Mouse (Mus musculus) forebrain, embryonic 14.5 days (tissue): Measurements from ENCODE around the gene Tbc1d14. TPM values are rescaled to one million over a fixed set of nuclear protein-coding genes. Genes with fewer than 3 reads are reported as not detected.

Experiments
- ATAC-seq: fragments of 200-750 bp; cut with Nextera tagmentation; 2 replicates; pipeline ENCODE4 v1.8.0; 2017; ENCODE audit warnings: mild to moderate bottlenecking, moderate library complexity
- DNase-seq: peaks from one replicate; pipeline ENCODE4 v3.0.0-alpha.2; 2015; ENCODE audit warnings: low spot score
- H3K27ac ChIP-seq: fragments of 300-500 bp; sonication (generic); 2 replicates; pipeline ENCODE4 v1.5.1; 2014; ENCODE audit warnings: low read depth, mild to moderate bottlenecking, control low read depth, low read length, moderate library complexity
- H3K27me3 ChIP-seq: fragments of 300-500 bp; sonication (generic); replicated peaks from 2 replicates; pipeline ENCODE4 v1.6.1; 2014; ENCODE audit warnings: low read length, control low read depth, mixed read lengths; ENCODE audit not compliant: control insufficient read depth, insufficient read depth
- H3K36me3 ChIP-seq: fragments of 300-500 bp; sonication (generic); 2 replicates; pipeline ENCODE4 v1.6.1; 2014; ENCODE audit warnings: low read length, control low read depth; ENCODE audit not compliant: control insufficient read depth, insufficient read depth
- H3K4me1 ChIP-seq: fragments of 300-500 bp; sonication (generic); 2 replicates; pipeline ENCODE4 v1.6.1; 2014; ENCODE audit warnings: antibody characterized with exemption, low read length, control low read depth; ENCODE audit not compliant: control insufficient read depth, insufficient read depth
- H3K4me2 ChIP-seq: fragments of 300-500 bp; sonication (generic); 2 replicates; pipeline ENCODE4 v1.6.1; 2014; ENCODE audit warnings: mild to moderate bottlenecking, control low read depth, low read length
- H3K4me3 ChIP-seq: fragments of 300-500 bp; sonication (generic); 2 replicates; pipeline ENCODE4 v1.5.1; 2014; ENCODE audit warnings: low read depth, low read length, control low read depth
- H3K9ac ChIP-seq: fragments of 300-500 bp; sonication (generic); 2 replicates; pipeline ENCODE4 v1.6.1; 2014; ENCODE audit warnings: mild to moderate bottlenecking, low read length, control low read depth, moderate library complexity
- H3K9me3 ChIP-seq: fragments of 300-500 bp; sonication (generic); replicated peaks from 2 replicates; pipeline ENCODE4 v1.6.1; 2016; ENCODE audit warnings: low read length, control low read depth, mixed read lengths; ENCODE audit not compliant: control insufficient read depth
- whole genome bisulfite sequencing: fragments of 180-500 bp; shearing (Covaris S2); extraction: QIAGEN DNeasy Blood & Tissue Kit; methylation state at CpG from one replicate; pipeline ENCODE4 v1.1.7; 2014; 5-methylcytosine and 5-hydroxymethylcytosine counted together
- polyA plus RNA-seq: library from polyadenylated mRNA; unstranded; fragments of >200 nt; fragmentation: Nextera tagmentation; extraction: Ambion mirVana; gene quantifications from 2 replicates; pipeline ENCODE4 v1.2.1, GENCODE M21; 2014

Tbc1d14 gene
- polyA plus RNA-seq, 1 experiment from 2014 or later: 92.7 TPM

DNA sequence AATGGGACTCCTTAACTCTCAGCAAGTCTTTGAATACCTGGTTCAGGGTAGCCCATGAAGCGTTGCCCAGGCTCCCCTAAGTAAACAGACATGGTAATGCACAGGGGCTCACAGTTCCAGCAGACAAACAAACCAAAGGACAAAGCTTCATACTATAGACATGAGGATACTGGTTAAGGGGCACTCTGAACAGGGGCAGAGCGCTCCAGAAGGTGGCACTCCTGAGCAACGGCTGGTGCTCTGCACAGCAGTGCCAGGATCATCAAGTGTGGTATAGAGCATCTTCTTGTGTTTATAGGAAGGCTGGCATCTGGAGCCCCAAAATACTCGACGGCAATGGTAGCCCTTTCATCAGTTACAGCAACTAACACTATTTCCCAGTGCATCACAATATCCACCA, 10.0 kb upstream of the Tbc1d14 start:
- Histone ChIP-seq H3K9me3 (no peaks in the 10 kb centered on the region), H3K4me3 (no peak overlapping the region), H3K4me2 (no peak overlapping the region), H3K27me3 (no peaks in the 10 kb centered on the region), H3K27ac (no peak overlapping the region), H3K36me3 (peaks cover 86% of the 10 kb centered on the region), H3K9ac (no peak overlapping the region), H3K4me1 (no peaks in the 10 kb centered on the region)
- WGBS: 82% methylated on average over 5 of the region's 5 CpGs
- DNase-seq: peak; percentile 34
- ATAC-seq: no peak

DNA sequence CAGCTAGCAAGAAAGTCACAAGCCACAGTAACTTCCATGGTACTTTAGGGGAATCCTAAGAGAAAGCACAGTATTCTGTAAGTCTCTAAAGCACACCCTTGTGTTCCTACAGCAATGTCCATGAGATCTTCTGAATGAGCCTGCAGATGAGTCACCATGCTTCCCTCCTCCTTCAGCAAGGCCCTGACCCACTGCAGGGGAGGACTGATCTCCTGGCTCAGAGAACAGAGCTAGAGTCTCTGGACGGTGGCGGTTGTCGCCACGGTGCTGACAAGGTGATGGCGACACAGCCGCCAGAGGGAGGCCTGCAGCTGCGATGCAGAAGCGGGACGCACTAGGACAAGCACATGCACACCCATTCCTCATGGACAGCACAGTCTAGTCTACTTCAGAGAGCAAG, 9.0 kb upstream of the Tbc1d14 start:
- 90% methylated on average over 9 of the region's 9 CpGs for whole genome bisulfite sequencing
- no peak for ATAC-seq
- Histone ChIP-seq H3K36me3 (peaks cover 77% of the 10 kb centered on the region), H3K27me3 (no peaks in the 10 kb centered on the region), H3K4me2 (no peak overlapping the region), H3K4me1 (no peaks in the 10 kb centered on the region), H3K9me3 (no peaks in the 10 kb centered on the region), H3K27ac (no peak overlapping the region), H3K4me3 (no peak overlapping the region), H3K9ac (no peak overlapping the region)
- no peak for DNase-seq

DNA sequence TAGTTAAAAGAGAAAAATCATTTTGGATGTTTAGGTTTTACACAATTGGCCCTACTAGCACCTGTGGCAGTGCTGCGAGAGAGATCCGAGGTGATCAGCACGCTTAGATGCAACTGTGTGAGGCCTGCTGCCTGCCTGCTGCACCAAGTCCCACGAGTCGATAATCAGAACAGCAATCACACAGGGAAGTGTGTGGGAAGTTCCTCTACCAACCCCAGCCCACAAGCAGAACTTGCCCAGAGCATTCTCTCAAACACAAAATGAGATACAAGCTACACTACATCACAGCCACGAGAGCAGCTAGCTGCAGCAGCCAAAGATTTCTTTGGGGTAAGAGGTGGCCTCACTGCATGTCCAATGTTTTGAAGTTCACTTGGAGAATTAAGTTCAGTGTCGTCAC, 8.4 kb upstream of the Tbc1d14 start:
- 96% methylated on average over 7 of the region's 7 CpGs for WGBS
- Histone ChIP-seq H3K27me3 (no peaks in the 10 kb centered on the region), H3K4me1 (no peaks in the 10 kb centered on the region), H3K36me3 (peaks cover 72% of the 10 kb centered on the region), H3K4me2 (no peak overlapping the region), H3K4me3 (no peak overlapping the region), H3K9me3 (no peaks in the 10 kb centered on the region), H3K9ac (no peak overlapping the region), H3K27ac (no peak overlapping the region)
- DNase-seq (no peak), ATAC-seq (no peak)

DNA sequence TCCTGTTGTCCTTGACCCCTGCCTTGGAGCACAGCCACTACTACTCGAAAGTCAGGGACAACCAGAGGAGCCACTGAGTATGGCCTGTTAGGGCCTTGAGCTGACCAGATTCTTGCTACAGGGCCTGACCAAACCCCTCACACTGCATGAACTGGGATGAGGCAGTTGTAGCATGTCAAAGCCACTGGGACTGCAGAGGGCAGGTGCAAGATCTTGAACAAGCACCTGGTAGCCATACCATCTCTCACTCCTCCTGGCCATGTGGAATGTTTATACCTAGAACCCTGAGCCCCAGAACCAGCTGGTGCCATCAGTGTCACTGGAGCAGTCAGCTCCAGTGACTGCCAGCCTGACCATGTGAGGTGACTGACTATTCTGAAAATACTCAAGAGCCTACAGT, 5.8 kb upstream of the Tbc1d14 start:
- peaks cover 46% of the 10 kb centered on the region for H3K36me3 ChIP-seq
- no peak overlapping the region for H3K4me2 ChIP-seq
- no peak overlapping the region for H3K4me3 ChIP-seq
- no peak for ATAC-seq
- 93% methylated on average over 1 of the region's 1 CpGs for WGBS
- H3K9me3 ChIP-seq: no peaks in the 10 kb centered on the region
- H3K27me3 ChIP-seq: no peaks in the 10 kb centered on the region
- H3K9ac ChIP-seq: no peak overlapping the region
- H3K4me1 ChIP-seq: no peaks in the 10 kb centered on the region
- no peak overlapping the region for H3K27ac ChIP-seq
- DNase-seq: no peak

DNA sequence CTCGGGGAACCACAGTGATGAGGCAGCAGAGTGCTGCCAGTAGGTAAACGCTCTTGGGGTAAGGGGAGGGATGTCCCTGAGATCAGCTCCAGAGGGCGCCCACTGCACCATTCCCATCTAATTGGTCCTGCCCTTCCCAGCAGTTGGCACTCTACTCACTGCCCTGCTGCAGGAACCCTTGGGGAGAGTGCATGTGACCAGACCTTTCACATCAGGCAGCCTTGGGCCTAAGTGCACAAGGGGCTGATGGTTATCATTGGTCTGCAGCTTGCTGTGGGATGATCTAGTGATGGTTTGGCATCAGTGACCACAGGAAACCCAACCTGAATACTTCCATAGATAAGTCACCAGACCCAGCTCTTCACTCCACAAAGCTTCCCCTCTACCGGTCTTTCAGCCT, 4.6 kb upstream of the Tbc1d14 start:
- 25% methylated on average over 4 of the region's 4 CpGs for WGBS
- ATAC-seq: no peak
- Histone ChIP-seq H3K27me3 (no peaks in the 10 kb centered on the region), H3K9me3 (no peaks in the 10 kb centered on the region), H3K4me1 (no peaks in the 10 kb centered on the region), H3K4me3 (no peak overlapping the region), H3K27ac (no peak overlapping the region), H3K9ac (no peak overlapping the region), H3K36me3 (peaks cover 38% of the 10 kb centered on the region), H3K4me2 (no peak overlapping the region)
- DNase-seq: no peak

DNA sequence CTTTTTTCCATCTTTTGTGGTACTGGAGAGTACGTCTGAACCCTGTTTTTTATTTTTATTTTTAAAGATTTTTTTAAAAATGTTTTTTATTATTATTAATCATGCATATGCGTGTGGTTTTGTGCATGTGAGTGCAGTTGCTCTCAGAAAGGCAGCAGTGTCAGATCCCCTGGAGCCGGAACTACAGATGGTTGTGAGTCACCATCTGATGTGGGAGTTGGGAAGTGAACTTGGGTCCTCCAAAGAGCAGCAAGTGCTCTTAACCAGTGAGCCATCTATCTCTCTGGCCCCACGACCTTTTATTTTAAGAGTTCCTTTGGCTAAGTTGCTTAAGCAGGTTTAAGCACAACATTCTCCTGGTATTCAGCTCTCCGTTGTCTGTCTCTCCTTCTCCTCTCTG, 3.1 kb upstream of the Tbc1d14 start:
- no peaks in the 10 kb centered on the region for H3K9me3 ChIP-seq
- H3K36me3 ChIP-seq: peaks cover 24% of the 10 kb centered on the region
- no peak overlapping the region for H3K4me3 ChIP-seq
- H3K27me3 ChIP-seq: no peaks in the 10 kb centered on the region
- no peak overlapping the region for H3K4me2 ChIP-seq
- DNase-seq (no peak), ATAC-seq (no peak)
- 82% methylated on average over 5 of the region's 5 CpGs for WGBS
- H3K27ac ChIP-seq: no peak overlapping the region
- no peaks in the 10 kb centered on the region for H3K4me1 ChIP-seq
- no peak overlapping the region for H3K9ac ChIP-seq

DNA sequence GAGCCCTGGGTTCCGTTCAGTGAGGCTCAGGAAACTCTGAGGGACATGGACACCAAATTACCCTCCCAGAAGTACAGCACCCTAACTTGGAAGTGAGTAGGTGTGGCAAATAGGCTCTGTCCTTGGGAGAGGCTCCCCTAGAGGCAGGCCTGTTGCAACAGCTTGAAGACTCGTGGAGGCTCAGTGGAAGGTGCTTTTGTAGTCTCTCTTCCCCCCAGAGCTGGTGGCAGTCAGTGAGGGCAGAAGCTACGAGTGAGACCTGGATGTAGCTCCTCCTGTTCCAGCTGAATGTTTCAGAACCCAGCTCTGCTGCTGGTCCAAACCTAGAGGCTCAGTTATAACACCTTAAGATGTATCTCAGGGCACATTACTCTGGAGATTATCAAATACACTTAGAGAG, 2.0 kb upstream of the Tbc1d14 start:
- WGBS: 33% methylated on average over 3 of the region's 3 CpGs
- no peaks in the 10 kb centered on the region for H3K27me3 ChIP-seq
- no peak overlapping the region for H3K27ac ChIP-seq
- H3K4me3 ChIP-seq: no peak overlapping the region
- H3K36me3 ChIP-seq: peaks cover 19% of the 10 kb centered on the region
- DNase-seq (no peak), ATAC-seq (no peak)
- no peak overlapping the region for H3K9ac ChIP-seq
- no peaks in the 10 kb centered on the region for H3K9me3 ChIP-seq
- H3K4me1 ChIP-seq: no peaks in the 10 kb centered on the region
- H3K4me2 ChIP-seq: no peak overlapping the region

DNA sequence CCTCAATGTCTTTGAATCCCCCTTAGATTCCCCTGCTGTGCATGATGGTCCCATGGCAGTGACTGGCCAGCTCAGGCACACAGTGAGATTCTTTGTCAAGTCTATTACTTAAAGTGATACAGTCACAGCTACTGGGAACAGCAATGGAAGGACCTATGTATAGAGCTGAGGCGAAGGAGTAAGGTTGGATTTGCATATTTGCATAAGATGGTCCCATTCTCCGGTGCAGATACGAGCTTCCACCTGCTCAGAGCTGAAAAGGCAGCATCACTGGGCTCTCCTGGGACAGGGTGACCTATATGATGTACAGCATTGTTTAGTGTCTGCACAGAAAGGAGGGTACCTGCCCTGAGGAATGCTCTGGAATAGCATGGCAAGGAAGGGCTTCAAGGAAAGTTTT, 1.3 kb upstream of the Tbc1d14 start:
- WGBS: 82% methylated on average over 3 of the region's 3 CpGs
- no peak for DNase-seq
- H3K27me3 ChIP-seq: no peaks in the 10 kb centered on the region
- no peak overlapping the region for H3K4me3 ChIP-seq
- no peaks in the 10 kb centered on the region for H3K4me1 ChIP-seq
- peaks cover 12% of the 10 kb centered on the region; the same call in 1 of the 2 replicates for H3K36me3 ChIP-seq
- H3K9me3 ChIP-seq: no peaks in the 10 kb centered on the region
- no peak overlapping the region for H3K9ac ChIP-seq
- ATAC-seq: no peak
- H3K27ac ChIP-seq: no peak overlapping the region
- H3K4me2 ChIP-seq: no peak overlapping the region

DNA sequence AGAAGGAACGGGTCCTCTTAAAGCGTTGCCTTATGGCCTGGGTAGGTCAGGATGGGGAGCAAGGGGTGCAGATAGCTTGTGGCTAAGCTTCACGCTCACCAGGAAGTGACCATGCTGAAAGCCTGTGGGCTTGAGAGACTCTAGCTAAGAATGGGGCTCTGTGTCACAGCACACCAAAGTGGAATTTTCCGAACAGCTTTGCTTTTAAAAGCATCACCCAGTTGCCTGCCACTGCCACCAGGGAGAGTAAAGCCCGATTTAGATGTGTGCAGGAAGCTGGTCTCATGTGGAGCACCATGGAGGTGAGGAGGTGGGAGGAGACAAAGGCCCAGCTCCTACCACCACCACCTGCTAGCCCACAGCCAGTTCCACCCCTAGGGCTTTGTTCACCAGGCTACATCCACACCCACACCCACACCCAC, 2.6 kb downstream of the Tbc1d14 start:
- H3K27ac ChIP-seq: no peak overlapping the region
- H3K4me3 ChIP-seq: no peak overlapping the region
- ATAC-seq (no peak), DNase-seq (no peak)
- H3K36me3 ChIP-seq: no peaks in the 10 kb centered on the region
- no peak overlapping the region for H3K9ac ChIP-seq
- no peaks in the 10 kb centered on the region for H3K4me1 ChIP-seq
- H3K9me3 ChIP-seq: no peaks in the 10 kb centered on the region
- no peaks in the 10 kb centered on the region for H3K27me3 ChIP-seq
- 89% methylated on average over 5 of the region's 5 CpGs for WGBS
- H3K4me2 ChIP-seq: no peak overlapping the region
